Mouse (Mus musculus): ENCODE measurements around the gene Vwa3b. TPM values are rescaled to one million over a fixed set of nuclear protein-coding genes. Genes with fewer than 3 reads are reported as not detected.

The Vwa3b gene
- total RNA-seq, 2 experiments from 2014 or later, result 1.7 to 2.1 TPM

DNA sequence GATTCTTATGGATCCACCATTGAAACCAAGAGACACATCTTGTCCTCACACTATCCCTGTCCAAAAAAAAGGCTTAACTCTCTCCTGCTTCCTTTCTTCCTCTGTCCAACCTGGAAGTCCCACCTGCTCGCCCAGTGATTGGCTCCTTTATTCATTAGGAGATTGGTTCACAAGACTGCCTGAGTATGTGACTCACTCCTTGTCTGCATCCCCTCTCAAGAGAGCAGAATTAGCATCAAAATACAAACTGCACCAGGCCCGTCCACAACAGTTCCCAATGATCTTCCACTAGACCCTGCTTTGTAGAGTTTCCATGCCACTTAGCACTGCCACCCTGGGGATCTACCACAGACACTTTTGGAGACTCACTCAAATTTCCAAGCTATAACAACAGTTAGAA lies 75.3 kb downstream of the Vwa3b start:
- DNase-seq (ENCODE audit: low spot score in 2 of 2), result no peak
- intact Hi-C loops (cut with DNase I), result no loop called here

DNA sequence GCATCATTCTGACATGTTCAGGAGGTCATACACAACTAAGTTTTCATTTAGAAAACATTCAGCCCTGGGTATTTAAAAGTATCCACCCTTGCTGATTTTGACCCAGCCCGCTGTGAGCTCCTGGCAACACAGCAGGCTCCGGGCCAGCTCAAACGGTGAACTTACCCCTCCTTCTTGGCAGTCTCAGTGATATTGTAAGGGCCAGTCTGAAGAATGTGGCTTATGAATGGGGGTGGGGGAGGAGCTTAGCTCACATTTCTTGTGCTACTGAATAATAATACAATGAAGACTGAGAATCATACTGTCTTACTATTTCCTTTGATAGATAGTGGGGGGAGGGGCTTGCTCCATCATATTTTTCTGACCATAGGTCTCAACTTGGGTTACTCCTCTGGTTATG lies 78.8 kb downstream of the Vwa3b start:
- no peak for DNase-seq (ENCODE audit: low spot score in 2 of 2)
- intact Hi-C loops (cut with DNase I), result no loop called here

DNA sequence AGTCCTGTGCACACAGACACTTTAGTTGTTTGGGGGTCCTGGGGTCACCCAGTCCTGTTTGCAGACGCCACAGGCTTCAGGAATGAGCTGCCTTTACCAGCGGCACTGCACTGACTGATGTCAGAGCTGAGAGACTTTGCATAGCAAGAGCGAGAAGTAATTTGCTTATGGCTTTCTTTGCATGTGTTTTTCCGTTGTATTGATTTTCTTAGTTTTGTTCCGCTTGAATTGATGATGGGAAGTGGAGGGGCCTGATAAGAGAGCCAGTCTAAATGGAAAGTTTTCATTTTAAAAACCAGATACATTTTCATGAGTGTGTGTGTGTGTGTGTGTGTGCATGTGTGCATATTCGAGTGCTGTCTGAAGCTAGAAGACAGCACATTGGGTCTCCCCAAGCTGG lies 87.4 kb downstream of the Vwa3b start:
- no peak for DNase-seq (ENCODE audit: low spot score in 2 of 2)
- intact Hi-C loops (cut with DNase I), result no loop called here

DNA sequence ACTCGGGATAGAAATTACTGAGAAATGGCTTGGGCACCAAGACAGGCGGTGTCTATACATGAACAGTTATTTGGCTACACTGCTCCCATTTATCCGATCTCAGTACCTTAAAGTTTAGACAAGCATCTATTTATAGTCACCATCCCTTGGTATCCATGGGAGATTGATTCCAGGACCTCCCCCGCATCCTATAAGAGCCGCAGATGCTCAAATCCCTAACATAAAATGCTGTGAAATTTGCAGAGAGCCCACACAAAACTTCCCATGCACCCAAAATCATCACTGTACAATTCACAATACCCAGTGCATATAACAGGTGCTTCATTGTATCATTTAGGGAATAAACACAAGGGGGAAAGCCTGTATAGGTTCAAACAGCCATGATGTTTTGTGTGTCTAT lies 89.5 kb downstream of the Vwa3b start:
- intact Hi-C loops (cut with DNase I), result no loop called here

DNA sequence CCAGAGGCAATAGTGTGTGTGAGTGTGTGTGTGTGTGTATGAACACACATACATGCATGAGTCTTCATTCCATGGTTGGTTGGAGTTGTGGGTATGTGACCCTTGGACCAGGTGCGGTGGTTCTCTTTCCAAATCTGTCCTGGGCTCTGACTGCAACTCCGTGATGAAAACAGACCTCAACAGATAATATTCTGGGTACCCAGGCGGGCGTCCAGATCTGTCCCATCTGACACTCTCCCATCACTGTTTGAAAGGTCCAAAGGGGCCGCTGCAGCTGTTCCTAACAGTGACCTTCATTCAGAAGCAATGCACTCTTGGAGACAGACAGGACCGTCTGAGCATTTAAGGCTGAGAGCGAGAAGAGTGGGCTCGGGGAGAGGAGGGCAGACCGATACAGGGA lies 90.2 kb downstream of the Vwa3b start:
- intact Hi-C loops (cut with DNase I), result no loop called here
- no peak for DNase-seq (ENCODE audit: low spot score in 2 of 2)

More for the DNA sequence above, 89.5 kb downstream of the Vwa3b start:
- DNase-seq (ENCODE audit: low spot score in 2 of 2), result peak in 1 of 2 experiments; percentile 37

DNA sequence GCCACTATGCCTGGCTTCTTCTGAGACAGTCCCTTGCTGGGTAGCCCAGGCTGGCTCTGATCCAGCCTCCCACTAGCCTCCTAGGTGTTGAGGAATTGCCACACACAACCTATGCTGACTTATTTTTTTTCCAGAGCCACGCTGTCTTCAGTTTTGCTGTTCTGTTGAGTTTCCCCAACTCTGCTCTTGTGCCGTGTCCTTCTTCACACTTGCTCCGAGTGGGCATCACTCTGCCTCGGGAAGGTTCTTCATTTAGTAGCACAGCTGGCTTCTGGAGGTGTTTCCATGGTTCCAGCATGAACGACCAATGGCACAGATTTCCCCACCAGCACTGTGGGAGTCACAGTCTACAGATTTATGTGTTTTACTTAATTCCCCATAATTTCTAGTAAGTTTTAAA lies 91.6 kb downstream of the Vwa3b start:
- intact Hi-C loops (cut with DNase I), result no loop called here
- peak; percentile 34 to 59 for DNase-seq (ENCODE audit: low spot score in 2 of 2)

DNA sequence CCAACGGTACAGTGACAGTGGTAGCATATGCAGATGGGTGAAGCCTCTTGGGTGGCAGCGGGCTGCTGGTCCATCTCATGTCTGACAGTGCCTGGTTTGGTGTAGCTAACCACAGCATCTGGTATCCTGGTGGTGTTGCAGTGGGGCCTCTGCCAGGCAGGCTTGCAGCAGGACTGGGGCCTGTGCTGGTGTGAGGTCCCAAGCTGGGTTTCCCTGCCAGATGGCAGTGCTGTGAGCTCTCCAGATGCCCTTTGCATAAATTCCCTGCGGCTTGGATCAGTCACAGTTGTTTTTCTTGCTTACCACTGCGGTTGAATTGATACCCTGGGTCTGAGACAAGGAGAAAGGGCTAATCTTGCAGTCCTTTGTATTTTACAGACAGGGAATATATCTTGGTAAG lies 95.9 kb downstream of the Vwa3b start:
- intact Hi-C loops (cut with DNase I), result no loop called here
- DNase-seq (ENCODE audit: low spot score in 2 of 2), result no peak

DNA sequence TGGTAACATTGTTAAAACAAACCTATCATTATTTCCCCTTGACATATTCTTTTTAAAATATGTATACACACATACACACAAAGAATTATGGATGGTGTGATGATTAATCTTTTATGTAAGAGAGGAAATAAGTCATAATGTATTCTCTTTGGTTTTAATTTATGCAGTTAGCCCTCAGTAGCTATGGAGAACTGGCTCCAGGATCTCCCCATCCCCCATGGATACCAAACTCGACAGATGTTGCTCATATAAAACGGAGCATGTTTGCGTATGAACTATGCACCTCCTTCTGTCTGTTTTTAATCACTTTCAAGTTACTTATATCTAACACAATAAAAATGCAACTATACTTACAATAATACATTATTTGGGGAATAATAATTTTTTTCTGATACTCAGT lies 96.4 kb downstream of the Vwa3b start:
- intact Hi-C loops (cut with DNase I), result no loop called here
- no peak for DNase-seq (ENCODE audit: low spot score in 2 of 2)

DNA sequence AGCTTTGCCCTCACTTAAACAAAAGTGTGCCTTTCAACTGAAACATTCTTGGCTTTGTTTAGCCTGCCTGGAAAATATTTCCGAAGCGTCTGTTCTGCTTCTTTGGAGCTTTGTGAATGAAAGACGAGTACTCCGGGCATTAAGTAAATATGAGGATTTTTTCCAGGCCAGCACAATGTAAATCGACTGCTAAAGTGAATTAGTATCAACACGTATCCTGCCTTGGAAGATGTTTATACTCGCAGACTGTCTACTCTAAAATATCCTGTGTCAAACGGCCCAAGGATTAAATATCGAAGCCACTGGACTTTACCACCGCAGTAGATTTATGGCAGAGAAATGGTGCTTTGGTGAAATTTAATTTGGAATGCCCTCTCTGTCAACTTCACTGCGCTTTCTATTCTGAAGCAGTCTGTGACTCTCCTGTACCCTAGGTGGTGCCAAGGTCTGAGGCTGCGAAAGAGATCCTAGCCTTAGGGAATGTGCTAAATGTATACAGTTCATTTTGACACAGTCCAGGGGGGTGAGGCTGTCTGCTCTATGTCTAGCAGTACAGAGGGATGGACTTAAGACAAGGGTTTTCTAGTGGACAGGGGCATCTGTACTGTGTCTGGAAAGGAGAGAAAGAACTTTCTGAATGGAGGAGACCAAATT lies 98.4 kb downstream of the Vwa3b start:
- no peak for DNase-seq (ENCODE audit: low spot score in 2 of 2)
- intact Hi-C loops (cut with DNase I), result no loop called here

DNA sequence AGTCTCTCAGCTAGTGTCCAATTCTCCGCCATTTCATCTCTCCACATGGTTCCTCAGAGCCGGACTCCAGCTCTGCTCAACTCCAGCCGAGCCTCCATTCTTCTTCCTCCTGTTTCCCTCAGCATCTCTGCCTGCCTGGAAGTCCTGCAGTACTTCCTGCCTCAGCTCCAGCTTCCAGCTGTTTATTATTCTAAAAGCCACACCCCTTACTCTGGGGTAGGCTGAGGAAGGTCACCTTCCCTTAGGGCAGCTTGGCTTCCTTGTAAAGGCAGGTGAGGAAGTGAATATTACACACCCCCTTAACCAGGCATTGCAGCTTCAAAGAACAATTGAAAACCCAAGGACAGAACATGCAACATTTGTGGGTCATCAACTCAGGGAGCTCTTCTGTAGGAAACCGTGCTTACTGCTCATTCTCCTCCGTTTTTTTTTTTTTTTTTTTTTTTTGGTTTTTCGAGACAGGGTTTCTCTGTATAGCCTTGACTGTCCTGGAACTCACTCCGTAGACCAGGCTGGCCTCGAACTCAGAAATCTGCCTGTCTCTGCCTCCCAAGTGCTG lies 103.7 kb downstream of the Vwa3b start:
- no peak for DNase-seq (ENCODE audit: low spot score in 2 of 2)
- intact Hi-C loops (cut with DNase I), result no loop called here

DNA sequence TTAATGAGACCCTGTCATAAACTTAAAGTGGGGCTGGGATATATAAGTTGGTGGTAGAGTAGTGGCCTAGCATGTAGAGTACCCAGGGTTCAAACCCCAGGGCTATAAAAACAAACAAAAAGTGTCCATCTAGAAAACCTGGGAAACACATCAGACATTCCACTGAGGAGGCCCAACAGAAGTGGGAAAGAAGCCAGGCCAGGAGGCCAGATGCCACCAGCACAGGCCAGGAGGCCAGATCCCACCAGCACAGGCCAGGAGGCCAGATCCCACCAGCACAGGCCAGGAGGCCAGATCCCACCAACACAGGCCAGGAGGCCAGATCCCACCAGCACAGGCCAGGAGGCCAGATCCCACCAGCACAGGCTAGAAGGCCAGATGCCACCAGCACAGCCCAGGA lies 104.8 kb downstream of the Vwa3b start:
- no peak for DNase-seq (ENCODE audit: low spot score in 2 of 2)
- intact Hi-C loops (cut with DNase I), result no loop called here

DNA sequence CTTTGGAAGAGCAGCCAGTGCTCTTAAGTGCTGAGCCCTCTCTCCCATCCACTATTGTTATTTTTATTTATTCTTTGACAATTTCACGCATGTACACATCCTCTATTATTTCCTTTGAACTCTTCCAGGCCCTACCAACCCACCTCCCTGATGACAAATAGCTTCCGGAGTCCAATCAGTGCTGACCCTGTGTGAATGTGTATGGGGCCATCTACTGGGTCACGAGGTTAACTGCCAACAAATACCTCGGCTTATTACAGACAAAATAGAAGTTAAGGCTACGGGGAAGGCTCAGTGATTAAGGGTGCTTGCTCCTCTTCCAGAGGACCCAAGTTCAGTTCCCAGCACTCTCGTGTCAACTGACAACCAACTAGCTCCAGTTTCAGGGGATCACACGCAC lies 106.0 kb downstream of the Vwa3b start:
- DNase-seq (ENCODE audit: low spot score in 2 of 2), result no peak
- intact Hi-C loops (cut with DNase I), result no loop called here

DNA sequence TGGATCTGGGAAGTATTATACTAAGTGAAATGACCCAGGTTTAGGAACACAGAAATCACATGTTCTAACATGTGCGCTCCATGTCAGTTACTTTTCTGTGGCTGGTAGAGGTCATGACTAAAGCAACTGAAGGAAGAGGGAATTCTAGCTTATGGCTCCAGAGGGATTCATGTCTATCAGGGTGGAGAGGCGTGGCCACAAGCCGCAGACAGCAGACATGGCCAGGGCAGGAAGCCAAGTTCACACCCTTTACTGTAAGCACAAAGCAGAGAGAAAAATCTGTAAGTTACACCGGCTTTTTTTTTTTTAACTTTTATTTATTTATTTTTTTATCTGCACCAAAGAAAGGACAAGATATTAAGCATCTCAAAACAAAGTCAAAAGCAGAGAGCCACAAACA lies 119.6 kb downstream of the Vwa3b start:
- intact Hi-C loops (cut with DNase I), result no loop called here
- no peak for DNase-seq (ENCODE audit: low spot score in 2 of 2)

DNA sequence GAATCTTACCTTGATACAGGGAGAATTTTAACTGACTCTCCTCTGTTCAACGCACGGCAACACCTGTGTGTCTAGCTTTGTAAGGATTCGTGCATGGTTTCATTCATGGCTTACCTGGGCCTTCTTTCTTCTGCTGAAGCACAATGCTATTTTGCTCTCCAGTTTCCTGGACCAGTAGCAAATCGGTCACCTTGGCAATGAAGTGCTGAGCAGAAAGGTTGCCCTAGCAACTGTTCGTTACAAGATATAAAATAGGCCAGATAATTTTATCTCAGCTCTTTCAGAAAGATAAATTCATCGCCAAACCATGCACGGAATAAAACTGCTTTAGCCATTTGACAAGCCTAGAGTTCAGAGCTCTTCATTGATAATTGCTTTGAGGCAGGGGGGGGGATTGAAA lies 123.5 kb downstream of the Vwa3b start:
- intact Hi-C loops (cut with DNase I), result no loop called here
- peak; percentile 27 to 62 for DNase-seq (ENCODE audit: low spot score in 2 of 2)

DNA sequence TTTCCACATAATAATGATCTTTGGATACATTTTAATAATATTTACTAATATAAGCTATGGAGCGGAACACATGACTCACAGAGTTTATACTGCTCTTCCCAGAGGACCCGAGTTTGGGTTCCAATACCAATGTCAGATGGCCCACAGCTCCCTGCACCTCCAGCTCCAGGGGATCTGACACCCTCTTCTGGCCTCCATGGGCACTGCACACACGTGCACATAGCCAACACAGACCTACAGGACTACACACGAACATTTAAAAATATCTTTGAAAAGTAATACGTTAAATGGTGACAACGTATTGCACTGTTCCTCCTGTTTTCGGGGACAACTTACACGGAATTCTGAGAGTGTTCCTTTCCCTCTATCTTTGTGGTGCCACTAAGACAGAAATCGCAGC lies 125.5 kb downstream of the Vwa3b start:
- DNase-seq (ENCODE audit: low spot score in 2 of 2), result no peak
- intact Hi-C loops (cut with DNase I), result no loop called here

DNA sequence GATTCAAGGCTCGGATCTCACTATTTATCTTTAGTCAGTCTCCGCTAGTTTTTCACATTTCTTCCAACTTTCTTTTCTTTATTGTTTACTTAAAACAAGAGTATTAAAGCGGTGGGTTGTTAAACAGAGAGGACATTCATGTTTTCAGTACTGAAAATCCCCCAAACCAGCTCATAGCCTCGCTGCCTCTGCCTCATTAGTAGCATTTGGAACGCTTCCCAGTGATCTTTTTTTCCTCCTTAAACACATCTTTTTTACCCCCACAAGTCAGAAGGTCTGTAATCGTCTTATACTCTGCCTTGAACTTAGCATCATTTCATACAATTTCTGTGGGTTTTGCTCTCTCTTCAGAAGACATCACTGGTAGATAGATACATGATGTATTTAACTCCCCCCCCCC lies 139.7 kb downstream of the Vwa3b start:
- intact Hi-C loops (cut with DNase I), result no loop called here

DNA sequence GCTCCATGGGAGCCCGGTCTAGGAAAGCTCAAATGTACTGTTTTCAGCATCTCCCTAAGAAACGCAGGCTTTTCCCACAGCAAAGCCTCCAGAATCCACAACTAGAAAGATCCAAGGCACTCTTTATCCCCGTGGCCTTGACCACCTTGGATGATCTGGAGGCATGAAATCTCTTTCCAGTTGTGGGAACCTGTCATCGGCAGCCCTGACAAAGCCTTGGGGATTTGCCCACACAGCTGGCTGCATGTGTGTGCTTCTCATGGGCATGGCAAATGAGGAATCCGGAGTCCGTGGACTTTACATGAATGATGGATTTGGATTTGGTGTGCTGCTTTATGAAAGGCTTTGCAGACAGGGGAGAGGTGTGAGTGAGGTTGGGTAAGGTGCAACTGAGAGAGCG lies 141.5 kb downstream of the Vwa3b start:
- intact Hi-C loops (cut with DNase I), result no loop called here
- DNase-seq (ENCODE audit: low spot score in 2 of 2), result no peak

More for the DNA sequence above, 139.7 kb downstream of the Vwa3b start:
- no peak for DNase-seq (ENCODE audit: low spot score in 2 of 2)

DNA sequence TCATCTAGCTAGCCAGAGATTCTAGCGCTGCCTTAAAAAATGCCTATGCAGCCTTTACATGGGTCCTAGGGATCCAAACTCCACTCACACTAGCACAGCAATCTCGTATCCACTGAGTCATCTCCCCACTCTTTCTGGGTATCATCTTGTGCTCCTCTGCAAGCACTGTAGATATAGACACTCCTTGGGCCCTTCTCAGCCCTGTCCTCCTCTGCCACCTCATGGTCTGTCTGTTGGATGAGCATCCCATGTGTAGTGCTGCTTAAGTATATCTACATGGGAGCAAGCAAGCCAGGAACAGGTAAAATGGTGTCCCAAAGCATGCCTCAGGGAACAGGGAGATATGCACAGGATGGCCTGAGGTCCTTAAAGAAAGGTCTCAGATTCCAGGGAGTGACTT lies 151.5 kb downstream of the Vwa3b start:
- DNase-seq (ENCODE audit: low spot score in 2 of 2), result peak; percentile 6 to 45
- intact Hi-C loops (cut with DNase I), result no loop called here

DNA sequence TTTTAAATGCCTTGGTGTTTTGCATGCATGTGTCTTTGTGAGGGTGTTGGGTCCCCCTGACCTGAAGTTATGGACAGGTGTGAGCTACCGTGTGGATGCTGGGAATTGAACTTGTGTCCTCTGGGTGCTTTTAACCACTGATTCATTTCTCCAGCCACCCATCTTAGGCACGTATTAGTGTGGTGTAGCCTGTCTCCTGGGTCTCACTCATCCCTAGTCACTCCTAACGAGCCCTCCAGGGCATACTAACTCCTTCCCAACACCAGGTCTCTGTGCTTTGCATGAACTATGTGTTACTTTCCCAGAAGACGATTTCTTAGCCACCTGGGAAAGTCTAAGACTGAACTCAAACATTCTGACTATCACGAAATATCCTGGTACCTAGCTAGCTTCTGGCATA lies 153.5 kb downstream of the Vwa3b start:
- intact Hi-C loops (cut with DNase I), result no loop called here

DNA sequence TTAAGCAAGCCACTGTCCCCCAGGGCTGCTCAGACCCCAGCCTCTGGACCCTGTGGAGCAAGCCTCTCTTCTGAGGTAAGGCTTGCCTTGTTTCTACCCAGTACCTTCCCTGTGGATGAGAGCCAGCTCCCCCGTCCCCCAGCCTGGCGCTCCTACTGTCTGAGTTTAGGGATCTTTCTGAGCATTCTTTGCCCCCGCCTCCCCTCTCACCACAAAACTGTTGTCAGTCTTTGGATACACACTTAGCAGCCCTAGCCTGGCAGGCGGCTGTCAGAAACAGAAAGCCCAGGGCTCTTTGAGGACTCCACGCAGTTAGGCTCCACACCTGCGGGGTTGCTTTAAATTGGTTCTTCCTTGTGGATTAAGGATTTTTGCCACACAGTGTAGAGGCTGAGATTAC lies 160.7 kb downstream of the Vwa3b start:
- no peak for DNase-seq (ENCODE audit: low spot score in 2 of 2)
- intact Hi-C loops (cut with DNase I), result no loop called here

More for the DNA sequence above, 153.5 kb downstream of the Vwa3b start:
- DNase-seq (ENCODE audit: low spot score in 2 of 2), result no peak

DNA sequence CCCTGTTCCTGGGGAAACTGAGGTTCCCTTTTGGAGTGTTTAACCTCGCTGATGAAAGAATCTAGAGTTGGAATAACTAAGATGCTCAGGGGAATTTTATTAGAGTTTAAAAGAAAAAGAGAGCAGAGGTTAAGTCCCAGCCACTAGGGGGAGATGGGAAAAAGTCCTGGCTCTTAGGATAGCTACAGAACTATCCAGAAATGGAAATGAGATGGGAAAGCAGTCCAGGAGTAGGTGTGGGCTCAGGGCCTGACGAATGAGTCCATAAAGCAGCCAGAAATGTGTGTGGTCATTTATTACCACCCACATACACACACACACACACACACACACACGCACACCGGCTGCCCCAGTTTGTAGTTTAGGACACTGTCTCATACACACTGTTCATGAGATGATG lies 168.2 kb downstream of the Vwa3b start:
- peak in 1 of 2 experiments; percentile 64 for DNase-seq (ENCODE audit: low spot score in 2 of 2)
- intact Hi-C loops (cut with DNase I), result loop anchor here (5.0 kb wide), 1 partner anchor 58 kb away; no protein-coding TSS in a partner anchor

DNA sequence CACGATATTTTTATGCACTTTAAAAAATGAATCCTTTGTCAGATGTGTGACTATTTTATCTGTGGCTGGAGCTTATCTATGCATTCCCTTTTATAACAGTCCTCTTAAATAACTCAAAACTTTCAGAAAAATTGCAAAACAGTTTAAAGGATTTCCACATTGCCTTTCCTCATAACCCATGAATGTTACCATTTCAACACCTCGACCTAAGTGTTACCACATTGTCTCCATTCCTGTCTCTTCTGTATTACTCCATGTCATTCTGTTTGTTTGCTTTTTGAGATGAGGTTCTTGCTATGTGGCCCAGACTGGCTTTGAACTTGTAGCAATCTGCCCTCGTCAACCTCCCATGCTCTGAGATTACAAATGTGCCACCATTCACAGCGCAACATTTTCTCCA lies 175.0 kb downstream of the Vwa3b start:
- intact Hi-C loops (cut with DNase I), result no loop called here
- no peak for DNase-seq (ENCODE audit: low spot score in 2 of 2)

All from left cerebral cortex, postnatal 25 days (tissue).